Mouse (Mus musculus) 416B (cell line): ENCODE results near the gene Rnf10.

Experiments used
- DNase-seq: peaks from one replicate; pipeline ENCODE4 v3.0.0; 2011; ENCODE audit warnings: low read depth

Gene Rnf10

GRCm38 (mm10) chr5:115275998-115276397, 3.3 kb upstream of the Rnf10 start:
- DNase-seq, result peak; percentile 74

- peak; percentile 86 for DNase-seq
Observed at GRCm38 (mm10) chr5:115274771-115275170, 2.1 kb upstream of the Rnf10 start.

- peak; percentile 66 for DNase-seq
Observed at GRCm38 (mm10) chr5:115274353-115274752, 1.7 kb upstream of the Rnf10 start.

GRCm38 (mm10) chr5:115273549-115274135, 944 bp upstream of the Rnf10 start:
- DNase-seq, result peak; percentile 46

GRCm38 (mm10) chr5:115271931-115272811, 527 bp downstream of the Rnf10 start:
- DNase-seq, result peak; percentile 44

GRCm38 (mm10) chr5:115269969-115270368, 2.7 kb downstream of the Rnf10 start:
- DNase-seq, result no peak

- peak; percentile 47 for DNase-seq
Observed at GRCm38 (mm10) chr5:115268266-115268665, 4.4 kb downstream of the Rnf10 start.

GRCm38 (mm10) chr5:115267469-115268045, 5.1 kb downstream of the Rnf10 start:
- DNase-seq, result no peak

- peak; percentile 91 for DNase-seq
Observed at GRCm38 (mm10) chr5:115266787-115267468, 5.8 kb downstream of the Rnf10 start.

- no peak for DNase-seq
Observed at GRCm38 (mm10) chr5:115266340-115266739, 6.4 kb downstream of the Rnf10 start.

GRCm38 (mm10) chr5:115262502-115263291, 10.0 kb downstream of the Rnf10 start:
- no peak for DNase-seq

GRCm38 (mm10) chr5:115261880-115262279, 10.8 kb downstream of the Rnf10 start:
- no peak for DNase-seq

- no peak for DNase-seq
Observed at GRCm38 (mm10) chr5:115261141-115261540, 11.6 kb downstream of the Rnf10 start.

GRCm38 (mm10) chr5:115260356-115260755, 12.3 kb downstream of the Rnf10 start:
- DNase-seq, result no peak

- no peak for DNase-seq
Observed at GRCm38 (mm10) chr5:115256909-115257546, 15.7 kb downstream of the Rnf10 start.

- DNase-seq, result no peak
Observed at GRCm38 (mm10) chr5:115255472-115255871, 17.2 kb downstream of the Rnf10 start.

GRCm38 (mm10) chr5:115240191-115240590, 32.5 kb downstream of the Rnf10 start:
- no peak for DNase-seq

GRCm38 (mm10) chr5:115238729-115239195, 33.9 kb downstream of the Rnf10 start:
- DNase-seq, result peak; percentile 31

- peak; percentile 91 for DNase-seq
Observed at GRCm38 (mm10) chr5:115237803-115238728, 34.6 kb downstream of the Rnf10 start.

- peak; percentile 84 for DNase-seq
Observed at GRCm38 (mm10) chr5:115235786-115236263, 36.9 kb downstream of the Rnf10 start, which contains the start of gene Pop5. Pop5 (plus strand) TSS chr5:115235836.
